ENCODE assay signal across 15 mouse cellular contexts in the genomic region with DNA sequence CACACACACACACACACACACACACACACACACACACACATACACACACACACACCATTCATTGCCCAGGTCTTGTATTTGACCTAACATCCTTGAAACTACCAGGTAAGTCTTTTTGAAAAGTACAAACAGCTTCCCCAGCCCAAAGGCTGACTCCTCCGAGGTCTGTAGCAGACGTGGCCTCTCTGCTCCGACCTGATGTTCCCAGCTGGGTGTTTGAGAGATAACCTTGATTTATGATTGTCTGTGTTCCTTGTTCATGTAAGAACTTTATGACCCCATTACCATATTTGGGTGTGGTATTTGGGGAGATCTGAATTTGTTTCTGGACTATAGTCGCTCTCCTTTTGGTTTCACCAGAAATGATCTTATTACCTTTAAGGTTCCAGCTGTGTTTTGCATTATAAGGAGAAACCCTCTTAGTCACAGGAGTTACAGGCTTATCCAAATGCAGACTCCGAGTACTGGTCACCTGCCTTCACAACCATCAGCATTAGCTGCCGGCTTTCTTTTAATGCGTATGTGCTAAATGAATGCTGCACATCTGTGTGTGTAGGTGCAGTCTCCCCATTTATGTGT. TPM values are rescaled to one million over a fixed set of nuclear protein-coding genes. Genes with fewer than 3 reads are reported as not detected.
DNase-seq lines count a peak whose midpoint lies in the region; ATAC-seq and TF ChIP-seq lines count a peak whose summit lies in the region.
"Had no signal": no experiment of that assay in that cellular context is flagged by ENCODE, and none has a peak within 500 bp of the region (broad histone marks: within the 10 kb centered on the region; RNA-seq: fewer than 3 reads in every experiment).

No protein-coding gene starts in this region.

- H3K27ac ChIP-seq in hindbrain, embryonic 15.5 days (replicated peaks), result peak overlapping the region; percentile 89; the same call in 1 of the 2 replicates
- no peak overlapping the region for H3K27ac ChIP-seq in hindbrain, embryonic 16.5 days (ENCODE audit: low read depth, low read length)
- no peak overlapping the region for H3K27ac ChIP-seq in midbrain, embryonic 11.5 days (ENCODE audit: low read depth, low read length)
- no peak overlapping the region for H3K27ac ChIP-seq in midbrain, embryonic 13.5 days
- H3K27ac ChIP-seq in embryonic facial prominence, embryonic 10.5 days (replicated peaks), result no peak overlapping the region

- no peaks in the 10 kb centered on the region for H3K27me3 ChIP-seq in hindbrain, embryonic 15.5 days
- no peaks in the 10 kb centered on the region for H3K27me3 ChIP-seq in hindbrain, embryonic 16.5 days (replicated peaks; ENCODE audit: control insufficient read depth, insufficient read depth, low read length)
- H3K27me3 ChIP-seq in midbrain, embryonic 11.5 days (ENCODE audit: control insufficient read depth, insufficient read depth, low read length), result no peaks in the 10 kb centered on the region
- H3K27me3 ChIP-seq in midbrain, embryonic 13.5 days, result no peaks in the 10 kb centered on the region
- no peaks in the 10 kb centered on the region for H3K27me3 ChIP-seq in embryonic facial prominence, embryonic 10.5 days (replicated peaks; ENCODE audit: low read depth, poor library complexity, severe bottlenecking)
- no peaks in the 10 kb centered on the region for H3K27me3 ChIP-seq in myocyte (ENCODE audit: control insufficient read depth, insufficient read depth, insufficient read length)
- H3K27me3 ChIP-seq: CH12.LX; forebrain, embryonic 13.5 days; liver, embryonic 15.5 days had no signal

- H3K4me2 ChIP-seq in hindbrain, embryonic 15.5 days, result no peak overlapping the region
- no peak overlapping the region for H3K4me2 ChIP-seq in hindbrain, embryonic 16.5 days (ENCODE audit: low read length)
- H3K4me2 ChIP-seq in midbrain, embryonic 11.5 days, result no peak overlapping the region
- H3K4me2 ChIP-seq in midbrain, embryonic 13.5 days (replicated peaks), result no peak overlapping the region
- peak overlapping the region; percentile 18 for H3K4me2 ChIP-seq in myocyte (ENCODE audit: low read depth)

- H3K9me3 ChIP-seq in hindbrain, embryonic 15.5 days, result no peaks in the 10 kb centered on the region
- no peaks in the 10 kb centered on the region for H3K9me3 ChIP-seq in hindbrain, embryonic 16.5 days (ENCODE audit: control insufficient read depth, low read length)
- H3K9me3 ChIP-seq in midbrain, embryonic 11.5 days (ENCODE audit: control insufficient read depth, low read length), result no peaks in the 10 kb centered on the region
- H3K9me3 ChIP-seq in midbrain, embryonic 13.5 days, result no peaks in the 10 kb centered on the region
- H3K9me3 ChIP-seq in embryonic facial prominence, embryonic 10.5 days, result no peaks in the 10 kb centered on the region
- H3K9me3 ChIP-seq: forebrain, embryonic 13.5 days; liver, embryonic 15.5 days had no signal

- H3K79me2 ChIP-seq in myocyte (ENCODE audit: control insufficient read depth, insufficient read depth), result no peaks in the 10 kb centered on the region

- H3K4me3 ChIP-seq in hindbrain, embryonic 15.5 days, result no peak overlapping the region
- H3K4me3 ChIP-seq in hindbrain, embryonic 16.5 days (ENCODE audit: low read length), result no peak overlapping the region
- no peak overlapping the region for H3K4me3 ChIP-seq in midbrain, embryonic 11.5 days (ENCODE audit: low read depth, low read length)
- no peak overlapping the region for H3K4me3 ChIP-seq in midbrain, embryonic 13.5 days (replicated peaks)
- H3K4me3 ChIP-seq in embryonic facial prominence, embryonic 10.5 days, result 0 out of 2 replicates have a peak overlapping the region, but pooled peaks have one; percentile 96
- no peak overlapping the region for H3K4me3 ChIP-seq in myocyte

- DNase-seq in midbrain, embryonic 11.5 days (ENCODE audit: low spot score, missing footprints), result peak; percentile 60
- DNase-seq in embryonic facial prominence, embryonic 10.5 days (ENCODE audit: low spot score), result no peak
- no peak for DNase-seq in B cell, adult 2 months
- DNase-seq: cerebellum, adult 11-12 months; heart, adult 18-20 months; heart, postnatal 14 days; kidney, postnatal 4 days; retina, postnatal 1 day had no signal

- H3K9ac ChIP-seq in hindbrain, embryonic 15.5 days, result no peak overlapping the region
- no peak overlapping the region for H3K9ac ChIP-seq in hindbrain, embryonic 16.5 days (ENCODE audit: low read depth, low read length)
- no peak overlapping the region for H3K9ac ChIP-seq in midbrain, embryonic 11.5 days (ENCODE audit: low read length)
- no peak overlapping the region for H3K9ac ChIP-seq in midbrain, embryonic 13.5 days (replicated peaks)

- no peak for TF ChIP-seq POLR2A in myocyte (IDR thresholded peaks at IDR 0.05; ENCODE audit: insufficient read length, low read depth)

- H3K36me3 ChIP-seq in hindbrain, embryonic 15.5 days, result peaks cover 19% of the 10 kb centered on the region
- peaks cover 13% of the 10 kb centered on the region; the same call in 1 of the 2 replicates for H3K36me3 ChIP-seq in hindbrain, embryonic 16.5 days (ENCODE audit: control insufficient read depth, insufficient read depth, low read length)
- peaks cover 19% of the 10 kb centered on the region for H3K36me3 ChIP-seq in midbrain, embryonic 11.5 days (ENCODE audit: control insufficient read depth, insufficient read depth, low read length)
- peaks cover 24% of the 10 kb centered on the region for H3K36me3 ChIP-seq in midbrain, embryonic 13.5 days
- H3K36me3 ChIP-seq in embryonic facial prominence, embryonic 10.5 days (replicated peaks), result peaks cover 24% of the 10 kb centered on the region
- peaks cover 18% of the 10 kb centered on the region for H3K36me3 ChIP-seq in myocyte (ENCODE audit: control insufficient read depth, insufficient read depth)

- peaks cover 29% of the 10 kb centered on the region for H3K4me1 ChIP-seq in hindbrain, embryonic 15.5 days (replicated peaks)
- peaks cover 11% of the 10 kb centered on the region for H3K4me1 ChIP-seq in hindbrain, embryonic 16.5 days (ENCODE audit: control insufficient read depth, insufficient read depth, low read depth, low read length)
- H3K4me1 ChIP-seq in midbrain, embryonic 11.5 days (ENCODE audit: control insufficient read depth, insufficient read depth, low read length), result peaks cover 15% of the 10 kb centered on the region
- peaks cover 29% of the 10 kb centered on the region for H3K4me1 ChIP-seq in midbrain, embryonic 13.5 days (replicated peaks)
- H3K4me1 ChIP-seq in embryonic facial prominence, embryonic 10.5 days, result peaks cover 37% of the 10 kb centered on the region

- H3ac ChIP-seq in myocyte (ENCODE audit: control insufficient read depth, insufficient read length), result no peak overlapping the region

- 84% methylated on average over 7 of the region's 7 CpGs for WGBS in hindbrain, embryonic 15.5 days
- WGBS in hindbrain, embryonic 16.5 days, result 81% methylated on average over 7 of the region's 7 CpGs
- WGBS in midbrain, embryonic 11.5 days, result 89% methylated on average over 7 of the region's 7 CpGs
- 88% methylated on average over 7 of the region's 7 CpGs for WGBS in midbrain, embryonic 13.5 days
- WGBS in embryonic facial prominence, embryonic 10.5 days, result 84% methylated on average over 7 of the region's 7 CpGs

- ATAC-seq in hindbrain, embryonic 15.5 days (ENCODE audit: low FRiP score, low read depth), result no peak
- ATAC-seq in hindbrain, embryonic 16.5 days, result no peak
- ATAC-seq in midbrain, embryonic 11.5 days (ENCODE audit: low FRiP score), result no peak
- no peak for ATAC-seq in midbrain, embryonic 13.5 days

RNA-seq across cellular contexts. Expression of a gene that starts 1.3 kb away (rescaled TPM):
- polyA plus RNA-seq in hindbrain, embryonic 15.5 days (2015; fragmentation: Nextera tagmentation; extraction: Ambion mirVana), result 43.4 and 44.7 TPM in 2 replicates
- polyA plus RNA-seq in hindbrain, embryonic 16.5 days (2015; fragmentation: Nextera tagmentation; extraction: Ambion mirVana), result 34.9 and 41.8 TPM in 2 replicates
- 73.3 and 83.1 TPM in 2 replicates for polyA plus RNA-seq in midbrain, embryonic 11.5 days (2014; fragmentation: Nextera tagmentation; extraction: Ambion mirVana)
- 43.4 and 48.9 TPM in 2 replicates for polyA plus RNA-seq in midbrain, embryonic 13.5 days (2015; fragmentation: Nextera tagmentation; extraction: Ambion mirVana)
- polyA plus RNA-seq in embryonic facial prominence, embryonic 10.5 days (2016; fragmentation: Nextera tagmentation; extraction: Ambion mirVana), result 47.9 and 49.1 TPM in 2 replicates
- polyA plus RNA-seq in myocyte (2012; fragmentation: generic; extraction: Trizol), result 40.4 TPM

RNA-seq across cellular contexts. Expression of a gene that starts 10.1 kb away (rescaled TPM):
- 9.7 and 11.0 TPM in 2 replicates for polyA plus RNA-seq in hindbrain, embryonic 15.5 days (2015; fragmentation: Nextera tagmentation; extraction: Ambion mirVana)
- polyA plus RNA-seq in hindbrain, embryonic 16.5 days (2015; fragmentation: Nextera tagmentation; extraction: Ambion mirVana), result 11.1 and 12.2 TPM in 2 replicates
- polyA plus RNA-seq in midbrain, embryonic 11.5 days (2014; fragmentation: Nextera tagmentation; extraction: Ambion mirVana), result 11.4 and 11.5 TPM in 2 replicates
- 10.6 and 11.0 TPM in 2 replicates for polyA plus RNA-seq in midbrain, embryonic 13.5 days (2015; fragmentation: Nextera tagmentation; extraction: Ambion mirVana)
- 9.1 and 11.5 TPM in 2 replicates for polyA plus RNA-seq in embryonic facial prominence, embryonic 10.5 days (2016; fragmentation: Nextera tagmentation; extraction: Ambion mirVana)
- polyA plus RNA-seq in myocyte (2012; fragmentation: generic; extraction: Trizol), result 34.4 TPM

RNA-seq across cellular contexts. Expression of a gene that starts 10.2 kb away (rescaled TPM):
- polyA plus RNA-seq in hindbrain, embryonic 15.5 days (2015; fragmentation: Nextera tagmentation; extraction: Ambion mirVana), result 11.9 and 12.8 TPM in 2 replicates
- 11.2 and 13.5 TPM in 2 replicates for polyA plus RNA-seq in hindbrain, embryonic 16.5 days (2015; fragmentation: Nextera tagmentation; extraction: Ambion mirVana)
- 11.4 and 14.8 TPM in 2 replicates for polyA plus RNA-seq in midbrain, embryonic 11.5 days (2014; fragmentation: Nextera tagmentation; extraction: Ambion mirVana)
- polyA plus RNA-seq in midbrain, embryonic 13.5 days (2015; fragmentation: Nextera tagmentation; extraction: Ambion mirVana), result 10.9 and 12.0 TPM in 2 replicates
- polyA plus RNA-seq in embryonic facial prominence, embryonic 10.5 days (2016; fragmentation: Nextera tagmentation; extraction: Ambion mirVana), result 14.5 and 17.5 TPM in 2 replicates
- polyA plus RNA-seq in myocyte (2012; fragmentation: generic; extraction: Trizol), result 2.2 TPM

RNA-seq across cellular contexts. Expression of a gene that starts 31.8 kb away (rescaled TPM):
- polyA plus RNA-seq in hindbrain, embryonic 15.5 days (2015; fragmentation: Nextera tagmentation; extraction: Ambion mirVana), result 84.5 and 88.6 TPM in 2 replicates
- polyA plus RNA-seq in hindbrain, embryonic 16.5 days (2015; fragmentation: Nextera tagmentation; extraction: Ambion mirVana), result 101 and 150 TPM in 2 replicates
- polyA plus RNA-seq in midbrain, embryonic 11.5 days (2014; fragmentation: Nextera tagmentation; extraction: Ambion mirVana), result 47.0 and 62.9 TPM in 2 replicates
- polyA plus RNA-seq in midbrain, embryonic 13.5 days (2015; fragmentation: Nextera tagmentation; extraction: Ambion mirVana), result 44.2 and 54.0 TPM in 2 replicates
- 89.8 and 94.3 TPM in 2 replicates for polyA plus RNA-seq in embryonic facial prominence, embryonic 10.5 days (2016; fragmentation: Nextera tagmentation; extraction: Ambion mirVana)
- polyA plus RNA-seq in myocyte (2012; fragmentation: generic; extraction: Trizol), result 48.1 TPM

RNA-seq across cellular contexts. Expression of a gene that starts 35.9 kb away (rescaled TPM):
- polyA plus RNA-seq in hindbrain, embryonic 15.5 days (2015; fragmentation: Nextera tagmentation; extraction: Ambion mirVana), result 44.1 and 48.5 TPM in 2 replicates
- 44.0 and 50.2 TPM in 2 replicates for polyA plus RNA-seq in hindbrain, embryonic 16.5 days (2015; fragmentation: Nextera tagmentation; extraction: Ambion mirVana)
- 4.8 TPM in 2 replicates for polyA plus RNA-seq in midbrain, embryonic 11.5 days (2014; fragmentation: Nextera tagmentation; extraction: Ambion mirVana)
- 39.9 and 42.3 TPM in 2 replicates for polyA plus RNA-seq in midbrain, embryonic 13.5 days (2015; fragmentation: Nextera tagmentation; extraction: Ambion mirVana)
- polyA plus RNA-seq in embryonic facial prominence, embryonic 10.5 days (2016; fragmentation: Nextera tagmentation; extraction: Ambion mirVana), result 3.0 and 3.6 TPM in 2 replicates
- polyA plus RNA-seq in myocyte (2012; fragmentation: generic; extraction: Trizol), result 2.7 TPM
